Mouse (Mus musculus) left cerebral cortex, adult 18-20 months (tissue): ENCODE measurements around the gene Arnt2. TPM values are rescaled to one million over a fixed set of nuclear protein-coding genes. Genes with fewer than 3 reads are reported as not detected.

Experiments used
- DNase-seq, 2 experiments: peaks; one replicate each; pipeline ENCODE4 v3.0.0; 2021 to 2022; ENCODE audit warnings: low spot score in 2 of 2, mixed read lengths in 1 of 2
- total RNA-seq, 2 experiments: library from RNA; stranded (reverse); gene quantifications; 2 replicates each; pipeline ENCODE4 v1.2.3; 2021

The Arnt2 gene
- total RNA-seq, 2 experiments from 2014 or later: 250 to 252 TPM

- DNase-seq: no peak
Measured at GRCm38 (mm10) chr7:84249951-84250350, 160.0 kb downstream of the Arnt2 start.

DNA sequence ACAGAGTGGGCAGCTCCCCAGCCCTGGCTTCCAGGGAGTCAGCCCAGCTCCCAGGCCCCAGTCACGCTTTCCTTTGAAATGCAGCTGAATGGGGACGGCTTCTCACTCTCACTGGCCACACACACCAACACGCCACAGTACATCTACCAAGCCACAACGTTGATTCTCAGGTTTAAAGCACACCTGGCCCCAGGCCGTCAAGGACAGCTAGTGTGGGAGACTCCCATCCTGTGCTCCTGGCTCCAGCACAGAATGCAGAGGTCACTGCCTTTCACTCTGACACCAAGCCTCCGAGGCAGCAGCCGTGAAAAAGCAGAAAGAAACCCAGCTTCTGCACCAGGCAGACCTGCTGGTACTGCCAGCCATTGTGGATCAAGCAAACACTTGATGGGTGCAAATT, 160.6 kb downstream of the Arnt2 start:
- no peak for DNase-seq

DNA sequence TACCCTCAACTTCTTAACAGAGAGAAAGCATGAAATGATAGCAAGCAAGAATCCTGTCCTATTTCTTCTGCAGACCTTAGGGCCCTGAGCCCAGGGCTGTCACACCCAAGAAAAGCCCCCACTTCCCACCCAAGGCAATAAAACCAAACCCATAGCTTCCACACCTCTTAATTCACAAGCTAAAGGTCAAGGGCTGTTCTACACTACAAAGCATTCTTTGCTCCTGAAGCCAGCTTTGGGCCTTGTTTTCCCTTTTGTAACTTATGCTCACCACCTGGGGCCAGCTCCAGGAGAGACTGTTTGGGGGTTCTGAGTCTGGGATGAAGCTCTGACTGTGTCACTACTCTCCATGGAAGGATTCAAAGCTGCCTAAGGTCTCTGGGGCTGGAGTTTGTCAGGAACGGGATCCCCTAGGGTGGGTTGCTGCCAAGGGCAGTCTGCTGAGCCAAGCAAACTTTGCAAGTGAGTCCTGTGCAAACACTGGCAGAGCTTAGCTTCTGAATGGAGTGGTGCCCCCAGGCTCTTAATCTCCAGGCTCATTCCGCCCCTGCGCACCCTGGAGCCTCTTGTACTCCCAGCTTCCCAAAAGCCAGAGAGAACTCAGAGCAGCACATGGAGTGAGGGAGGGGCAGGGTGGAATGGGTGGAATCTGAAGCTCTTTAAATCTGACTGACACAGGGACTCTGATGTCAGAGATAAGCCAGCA, 161.9 kb downstream of the Arnt2 start:
- DNase-seq: no peak

- DNase-seq: no peak
Measured at GRCm38 (mm10) chr7:84246878-84247277, 163.1 kb downstream of the Arnt2 start.

DNA sequence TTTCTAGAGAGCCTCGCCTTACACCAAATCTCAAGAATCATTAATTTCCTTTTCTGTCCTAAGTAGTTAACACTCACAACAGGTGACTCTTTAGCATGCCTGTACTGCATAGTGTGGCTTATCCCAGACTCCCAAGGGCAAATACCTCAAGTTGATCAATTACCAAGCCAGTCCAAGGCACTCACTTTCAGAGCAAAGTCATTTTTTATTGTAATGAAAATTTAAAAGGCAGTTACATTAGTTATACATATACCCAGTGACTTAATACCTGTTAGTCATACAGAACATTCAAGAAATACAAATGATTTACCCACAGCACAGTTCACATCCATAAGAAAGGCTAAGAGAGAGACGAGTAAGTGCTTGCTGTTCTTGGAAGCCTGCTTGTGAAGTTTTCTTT, 163.9 kb downstream of the Arnt2 start:
- DNase-seq: no peak

DNA sequence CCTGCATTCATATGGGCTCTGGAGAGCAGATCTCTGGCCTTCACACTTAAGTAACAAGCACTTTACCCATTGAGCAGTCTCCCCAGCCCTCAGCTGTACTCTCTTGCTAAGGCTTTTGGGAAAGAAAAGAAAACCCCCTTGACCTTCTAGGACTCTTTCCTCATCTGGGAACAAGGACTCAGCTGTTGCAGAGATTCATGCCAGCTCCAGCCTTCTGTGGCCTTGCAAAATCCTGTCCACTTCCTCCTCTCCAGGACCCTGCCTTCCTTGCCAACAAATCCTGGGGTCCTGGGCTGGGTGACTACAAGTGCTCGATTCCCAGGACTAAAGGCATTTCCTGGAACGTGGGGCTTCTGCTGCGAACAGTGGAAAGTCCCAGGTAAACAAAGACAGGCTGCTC, 169.6 kb downstream of the Arnt2 start:
- DNase-seq: no peak

- DNase-seq: no peak
Measured at GRCm38 (mm10) chr7:84237655-84238054, 172.3 kb downstream of the Arnt2 start.

- no peak for DNase-seq
Measured at GRCm38 (mm10) chr7:84231396-84231795, 178.6 kb downstream of the Arnt2 start.

DNA sequence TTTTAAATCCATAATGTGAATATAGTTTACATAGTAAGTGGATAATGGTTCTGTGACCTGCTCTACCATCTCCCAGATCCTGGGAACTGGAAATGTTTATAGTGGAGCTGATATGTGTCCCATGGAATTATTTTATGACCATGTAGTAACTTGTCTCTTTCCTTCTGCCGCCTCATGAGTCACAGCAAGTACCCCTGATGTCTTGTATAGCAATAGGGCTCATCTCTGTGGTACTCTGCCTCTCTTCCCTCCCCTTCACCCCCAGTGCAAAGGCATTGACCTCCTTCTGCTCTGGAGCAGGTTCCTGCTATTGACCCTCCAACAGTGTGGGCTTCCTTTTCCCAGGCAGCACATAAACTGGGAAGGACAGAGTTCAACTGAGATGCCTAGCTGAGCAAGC, 182.3 kb downstream of the Arnt2 start:
- DNase-seq: no peak

- no peak for DNase-seq
Measured at GRCm38 (mm10) chr7:84226909-84227308, 183.1 kb downstream of the Arnt2 start.

GRCm38 (mm10) chr7:84212112-84212511, 197.9 kb downstream of the Arnt2 start:
- DNase-seq: no peak

DNA sequence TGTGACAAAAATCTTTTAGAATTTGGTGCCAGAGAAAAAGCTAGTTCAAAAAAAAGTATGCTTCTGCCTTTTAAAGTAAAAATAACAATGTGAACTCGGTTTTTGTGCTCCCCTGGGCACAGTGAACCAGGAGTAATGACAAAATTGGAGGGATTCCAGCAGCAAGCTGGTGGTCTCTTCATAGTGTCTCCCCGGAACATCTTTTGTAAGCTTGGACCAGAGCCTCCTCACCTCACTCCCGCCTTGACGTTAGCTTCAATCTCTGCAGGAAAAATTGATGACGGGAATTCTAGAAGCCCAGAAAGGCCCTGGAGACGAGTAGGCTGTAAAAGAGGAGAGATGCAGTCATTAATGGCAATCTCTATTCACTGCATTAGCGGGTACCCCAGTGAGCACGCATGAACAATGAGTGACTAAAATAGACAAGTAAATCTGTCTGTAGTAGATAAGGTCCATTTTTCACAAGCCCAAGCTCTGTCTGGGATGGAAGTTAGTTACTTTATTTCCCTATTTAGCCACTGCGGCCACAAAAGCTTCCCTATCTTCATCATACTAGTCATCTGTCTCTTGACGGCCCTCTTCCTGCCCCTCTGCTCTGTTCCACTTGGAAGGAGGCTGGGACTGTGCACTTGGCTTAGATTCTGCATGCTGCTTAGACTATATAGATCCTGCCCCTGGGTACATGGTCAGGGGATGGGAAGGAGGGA, 199.2 kb downstream of the Arnt2 start:
- no peak for DNase-seq

DNA sequence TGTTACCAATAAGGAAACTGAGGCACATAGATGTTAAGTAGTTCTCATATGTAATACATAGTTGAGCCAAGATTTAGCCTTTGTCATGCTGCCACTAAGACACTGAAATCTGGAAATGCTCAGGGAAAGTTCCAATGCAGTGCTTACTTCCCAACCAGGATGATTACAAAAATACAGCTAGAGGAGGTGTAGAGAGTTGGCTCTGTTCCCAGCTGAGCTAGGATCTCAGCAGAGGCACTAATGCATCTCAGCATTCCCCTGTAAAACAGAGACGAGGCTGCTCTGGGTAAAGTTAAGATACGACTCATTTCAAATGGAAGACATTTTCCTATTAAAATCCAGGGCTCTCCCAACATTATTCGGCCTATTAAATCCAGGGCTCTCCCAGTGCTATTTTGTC, 206.0 kb downstream of the Arnt2 start:
- peak; percentile 42 to 55 for DNase-seq

GRCm38 (mm10) chr7:84201151-84202068, 208.6 kb downstream of the Arnt2 start:
- no peak for DNase-seq

DNA sequence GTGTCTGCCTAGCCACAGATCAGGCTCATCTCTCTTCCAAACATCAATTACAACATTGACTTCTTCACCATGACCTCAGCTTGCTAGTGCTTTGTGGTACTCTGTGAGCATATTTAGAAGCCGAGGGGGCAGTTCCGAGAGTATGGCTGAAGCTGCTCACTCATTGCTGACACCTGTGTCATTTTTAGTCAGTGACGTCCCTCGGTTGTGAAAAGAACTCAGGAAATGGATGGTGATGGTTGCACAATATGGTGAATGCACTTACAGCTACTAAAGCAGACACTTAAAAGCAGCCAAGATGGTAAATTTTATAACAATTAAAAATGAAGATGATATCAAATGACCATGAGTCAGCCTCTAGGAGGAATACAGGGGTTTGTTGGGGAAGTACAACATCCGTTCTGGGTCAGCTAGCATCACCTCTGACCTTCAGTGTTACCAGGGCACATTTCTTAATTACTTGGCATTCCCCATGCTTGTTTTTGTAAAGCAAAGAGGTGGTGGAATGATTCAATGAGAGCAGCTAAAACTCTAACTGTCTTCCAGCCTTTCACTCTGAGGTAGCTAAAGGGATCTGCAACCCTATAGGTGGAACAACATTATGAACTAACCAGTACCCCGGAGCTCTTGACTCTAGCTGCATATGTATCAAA, 212.6 kb downstream of the Arnt2 start:
- DNase-seq: no peak

Other genes with a start within 250 kb of the Arnt2 start
- 1 to 10 TPM; 6.4 to 7.0 TPM for gene Gm2115, start 118.8 kb upstream of the Arnt2 start, total RNA-seq
- 10 to 100 TPM; 22.6 to 24.1 TPM for gene Fah, start 196.5 kb upstream of the Arnt2 start, total RNA-seq